Mouse (Mus musculus) activated CD4-positive, CD25-positive, alpha-beta regulatory T cell, adult 9 weeks (primary cell): ENCODE measurements around the gene Hfm1. TPM values are rescaled to one million over a fixed set of nuclear protein-coding genes. Genes with fewer than 3 reads are reported as not detected.

Experiments
- polyA plus RNA-seq: library from polyadenylated mRNA; unstranded; fragments of 100-300 nt; shearing (Covaris generic); gene quantifications from one replicate; pipeline ENCODE4 v1.2.1, GENCODE M21; 2017

Gene Hfm1
- not detected for polyA plus RNA-seq

GRCm38 (mm10) chr5:106925488-106926368 lies at the start of gene Hfm1:
TSS of gene Hfm1 (minus strand) at chr5:106926321.

DNA sequence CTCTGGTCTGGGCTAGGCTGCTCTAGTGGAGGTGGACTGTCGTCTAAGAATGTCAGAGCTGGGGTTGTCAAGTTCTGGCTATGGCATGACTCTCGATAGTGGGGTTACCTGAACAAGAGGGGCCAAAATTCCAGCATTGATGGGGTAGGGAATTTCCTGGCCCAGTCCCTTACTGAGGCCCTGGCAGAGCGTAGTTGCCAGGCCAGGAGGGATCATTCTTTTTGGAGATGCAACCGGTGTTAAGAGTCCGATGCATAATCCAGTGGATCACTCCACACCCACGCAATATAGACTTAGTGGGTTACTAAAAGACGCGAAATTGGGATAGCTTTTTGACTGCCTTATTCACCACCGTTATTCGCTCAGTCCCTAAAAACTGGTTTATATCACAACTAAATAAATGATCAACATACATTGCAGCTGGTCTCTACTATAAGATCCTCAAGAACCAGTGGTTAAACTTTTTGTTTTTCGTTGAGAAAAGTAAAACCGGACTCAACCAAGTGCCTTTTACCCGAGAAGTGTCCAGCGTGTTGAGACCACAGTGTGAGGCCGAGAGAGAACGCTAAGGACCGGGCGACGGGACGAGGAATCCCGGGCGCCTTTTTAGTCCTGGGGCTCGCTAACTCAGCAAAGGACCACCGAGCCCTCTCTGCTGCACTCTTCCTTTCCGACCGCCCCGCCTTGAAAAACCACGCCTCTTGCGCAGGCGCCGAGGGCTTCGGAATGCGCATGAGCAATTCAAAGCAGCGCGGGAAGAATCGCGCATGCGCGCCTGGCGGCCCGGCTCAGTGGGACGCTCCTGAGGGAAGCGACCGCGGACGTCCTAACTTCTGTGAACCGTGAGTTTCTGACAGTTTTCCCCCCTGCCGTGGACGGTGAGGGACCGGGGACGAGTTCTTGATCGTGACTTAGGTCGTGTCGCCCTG lies 37.7 kb upstream of the Hfm1 start, which contains the start of gene Cdc7:
Gene Cdc7, plus strand, starts transcription at position 739 of the 929 bp plus-strand sequence.

Other genes starting within 250 kb of the Hfm1 start
- 40.9 TPM for gene Zfp644, start 229.0 kb downstream of the Hfm1 start, polyA plus RNA-seq
- gene Cdc7, start 38.0 kb upstream of the Hfm1 start, polyA plus RNA-seq = 19.5 TPM